Mouse (Mus musculus) CD4-positive naive resting alpha-beta T cell, adult 57 days (primary cell): ENCODE measurements around the gene Mn1. TPM values are rescaled to one million over a fixed set of nuclear protein-coding genes. Genes with fewer than 3 reads are reported as not detected.

ENCODE experiments used
- total RNA-seq: library from RNA; stranded (reverse); gene quantifications from one replicate; pipeline ENCODE4 v1.2.4, GENCODE M21; 2023

Mn1 gene
- total RNA-seq: 3.9 TPM

DNA sequence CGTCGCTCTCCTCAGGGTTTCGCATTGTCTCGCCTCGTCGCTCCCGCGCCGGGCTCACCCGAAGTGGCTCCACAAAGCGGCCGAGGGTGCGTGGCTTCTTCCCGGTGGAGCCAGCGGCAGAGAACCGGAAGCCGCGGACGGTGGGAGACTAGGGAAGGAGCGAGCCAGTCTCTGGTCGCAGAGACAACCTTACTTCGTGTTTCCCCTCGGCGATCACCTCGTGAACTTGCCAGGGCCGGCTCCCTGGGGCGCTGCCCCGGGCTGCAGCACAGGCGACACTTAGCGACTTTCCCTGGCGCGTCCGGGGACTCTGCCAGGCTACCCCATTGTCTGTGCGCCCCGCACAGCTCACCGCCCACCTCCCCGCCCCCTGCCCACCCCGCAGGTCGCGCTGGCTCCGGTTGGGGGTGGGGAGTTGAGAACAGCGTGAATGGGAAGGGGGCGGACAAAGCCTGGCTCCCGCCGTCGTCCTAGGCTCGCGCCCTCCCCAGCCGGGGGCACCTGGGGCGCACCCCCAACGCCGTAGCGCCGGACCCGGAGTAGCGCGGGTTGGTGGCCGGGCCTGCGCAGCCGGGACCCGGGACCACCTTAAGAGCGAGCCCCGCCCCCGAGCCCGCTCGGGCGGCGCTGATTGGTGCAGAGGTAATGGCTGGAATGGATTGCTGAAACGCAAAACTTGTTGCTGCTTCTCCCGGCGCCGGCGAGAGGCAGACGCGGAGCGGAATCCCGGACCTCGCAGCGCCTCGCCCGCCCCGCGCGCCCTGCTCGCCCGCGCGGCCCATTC lies at the start of gene Mn1:
Mn1 (plus strand) TSS at position 772 of the 784 bp plus-strand sequence.

Other genes with a start within 250 kb of the Mn1 start
- gene Pitpnb, start 86.6 kb upstream of the Mn1 start, total RNA-seq: 62.1 TPM